Mouse (Mus musculus): Measurements from ENCODE around the gene Kank1. TPM values are rescaled to one million over a fixed set of nuclear protein-coding genes. Genes with fewer than 3 reads are reported as not detected.

The Kank1 gene
- total RNA-seq, 2 experiments from 2014 or later, result not detected

DNA sequence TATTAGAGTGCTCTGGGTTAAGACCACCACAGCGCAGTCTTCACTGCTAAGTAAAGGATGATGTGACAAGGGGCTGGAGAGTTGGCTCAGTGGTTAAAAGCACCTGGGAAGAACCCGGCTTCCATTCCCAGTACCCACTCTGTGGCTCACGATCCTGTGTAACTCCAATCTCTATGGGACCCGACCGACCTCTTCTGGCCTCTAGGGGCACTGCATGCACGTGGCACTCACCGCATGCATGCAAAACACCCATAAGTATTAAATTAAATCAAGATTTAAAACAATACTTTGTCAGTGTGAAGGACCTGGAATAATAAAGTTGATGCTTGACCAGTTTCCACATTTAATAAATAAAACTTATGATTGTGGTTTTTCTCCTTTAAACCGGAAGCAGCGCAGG, 69.5 kb downstream of the Kank1 start:
- ATAC-seq (replicated peaks; ENCODE audit: poor library complexity, severe bottlenecking), result peak; percentile 58; the same call in 1 of the 2 replicates

DNA sequence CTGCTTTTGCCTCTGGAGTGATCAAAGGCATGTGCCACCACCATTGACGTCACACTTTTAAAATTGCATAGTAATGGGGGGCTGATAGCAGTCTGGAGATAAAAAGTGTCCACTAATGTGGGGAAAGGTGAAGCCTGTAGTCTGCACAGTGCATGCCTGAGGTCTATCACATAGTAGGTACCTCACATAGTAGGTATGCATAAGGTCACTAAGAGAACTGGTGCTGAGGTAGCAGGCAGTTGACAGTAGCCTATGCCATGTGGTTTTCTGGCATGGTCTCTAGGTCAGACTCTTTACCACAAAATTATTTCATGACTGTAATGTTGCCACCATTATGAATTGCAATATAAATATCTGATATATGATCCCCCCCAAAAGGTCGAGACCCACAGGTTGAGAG, 71.4 kb downstream of the Kank1 start:
- no peak for ATAC-seq (replicated peaks; ENCODE audit: poor library complexity, severe bottlenecking)

DNA sequence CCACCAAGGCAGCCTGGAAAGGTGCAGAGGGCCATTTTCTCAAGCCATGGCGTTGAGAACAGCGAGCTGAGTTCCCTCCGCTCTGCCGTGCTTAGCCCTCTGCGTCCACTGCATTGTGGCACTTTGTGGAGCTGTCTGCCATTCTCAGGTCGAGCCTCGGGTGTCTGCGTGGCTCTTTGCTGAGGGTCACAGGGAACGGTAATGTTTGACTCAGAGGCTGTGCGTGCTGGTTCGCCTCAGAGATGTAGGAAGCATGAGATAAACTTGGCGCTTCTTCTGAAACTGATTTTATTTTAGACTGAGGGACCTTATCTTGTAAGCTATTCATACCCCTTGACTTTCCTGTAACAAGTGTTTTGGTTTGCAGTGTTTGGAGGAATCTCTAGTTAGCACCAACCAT, 72.0 kb downstream of the Kank1 start:
- ATAC-seq (replicated peaks; ENCODE audit: poor library complexity, severe bottlenecking), result no peak

DNA sequence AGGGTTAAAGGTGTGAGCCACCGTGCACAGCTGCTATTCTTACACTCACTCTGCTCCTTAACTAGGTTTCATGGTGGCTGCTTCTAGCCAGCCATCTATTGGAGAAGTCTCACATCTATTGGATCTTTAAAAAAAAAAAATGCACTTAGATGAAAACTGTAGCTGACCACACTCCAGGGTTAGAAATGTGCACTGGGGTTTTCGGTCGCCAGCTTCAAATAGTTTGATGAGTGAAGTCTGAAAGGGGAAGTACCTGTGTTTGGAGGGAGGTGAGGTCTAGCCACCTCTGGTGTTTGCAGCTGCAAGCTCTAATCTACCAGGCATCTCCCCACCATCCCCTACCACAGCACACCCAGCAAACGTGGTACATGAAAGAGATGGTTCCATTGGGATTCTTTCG, 74.2 kb downstream of the Kank1 start:
- no peak for ATAC-seq (replicated peaks; ENCODE audit: poor library complexity, severe bottlenecking)

DNA sequence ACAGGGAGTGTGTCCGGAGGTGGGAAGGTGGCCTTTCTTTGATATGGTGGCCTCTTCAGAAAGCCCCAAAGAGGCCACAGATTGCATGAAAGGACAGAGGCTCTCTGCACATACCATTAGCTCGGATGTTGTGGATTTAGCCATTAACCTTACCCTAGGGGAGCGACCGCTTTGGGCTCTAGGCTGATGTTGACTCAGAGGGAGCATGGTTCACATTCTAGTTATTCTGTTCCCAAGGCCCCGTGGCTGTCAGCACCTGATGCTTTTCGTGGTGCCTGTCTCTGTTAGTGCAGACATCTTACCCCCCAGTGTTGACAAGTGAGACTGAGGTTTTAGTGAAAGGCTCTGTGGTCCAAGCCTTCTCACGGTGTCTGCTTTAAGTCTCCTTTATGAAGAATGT, 74.9 kb downstream of the Kank1 start:
- no peak for ATAC-seq (replicated peaks; ENCODE audit: poor library complexity, severe bottlenecking)

DNA sequence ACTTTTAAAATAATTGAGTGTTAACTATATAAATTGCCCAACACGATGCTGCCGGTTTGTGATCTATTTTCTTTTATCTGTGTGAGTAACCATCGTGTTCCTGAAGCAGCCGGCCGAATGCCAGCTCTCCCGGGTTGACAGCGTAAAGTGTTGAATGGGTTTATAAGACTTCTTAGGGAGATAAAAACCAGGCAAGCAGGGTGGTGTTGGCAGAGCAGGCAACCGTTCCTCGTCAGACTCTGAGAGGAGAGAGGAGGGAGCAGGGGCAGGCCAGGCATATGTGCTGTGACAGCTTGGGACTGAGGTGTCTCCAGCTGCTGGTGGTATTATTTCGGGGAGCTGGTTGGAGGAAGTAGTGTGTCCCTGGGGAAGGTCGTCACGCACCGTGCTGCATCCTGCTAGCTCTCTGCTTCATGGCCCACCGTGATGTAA, 78.7 kb downstream of the Kank1 start:
- no peak for ATAC-seq (replicated peaks; ENCODE audit: poor library complexity, severe bottlenecking)

DNA sequence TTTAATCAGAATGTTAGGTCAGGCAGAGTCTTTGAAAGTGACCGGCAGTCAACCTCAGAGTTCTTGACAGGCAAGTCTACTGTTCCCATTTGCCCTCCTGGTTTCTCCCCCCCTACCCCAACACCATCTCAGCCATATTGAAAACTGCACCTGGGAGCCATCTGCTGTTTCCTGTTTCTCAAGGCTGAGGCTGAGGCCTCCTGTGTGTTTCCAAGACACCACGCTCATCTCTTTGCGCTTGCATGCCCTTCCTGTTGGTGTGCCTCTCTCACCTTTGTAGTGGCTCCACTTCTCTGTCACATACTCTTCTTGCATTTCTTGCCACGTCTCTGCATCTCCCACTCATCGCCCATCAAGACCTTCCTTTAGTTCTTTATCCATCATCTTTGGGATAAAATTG, 79.2 kb downstream of the Kank1 start:
- no peak for ATAC-seq (replicated peaks; ENCODE audit: poor library complexity, severe bottlenecking)

DNA sequence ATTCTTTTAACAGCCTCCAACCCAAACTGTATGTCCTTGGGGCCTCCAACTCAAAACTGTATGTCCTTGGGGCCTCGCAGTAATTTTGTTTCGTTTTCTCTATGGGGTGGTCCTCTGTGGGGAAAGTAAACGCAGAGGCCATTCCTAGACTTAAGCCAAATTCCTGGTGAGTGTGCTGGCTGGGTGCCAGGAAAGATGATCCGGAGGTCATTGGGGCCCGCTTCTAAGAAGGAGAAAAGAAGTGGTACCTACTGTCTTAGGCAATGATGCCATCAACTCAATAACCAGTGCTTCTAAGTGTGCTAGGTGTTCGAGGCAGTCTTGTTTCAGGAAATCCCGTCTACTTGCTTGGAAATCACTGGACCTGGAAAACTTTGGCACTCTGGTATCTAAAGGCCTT, 87.5 kb downstream of the Kank1 start:
- ATAC-seq (replicated peaks; ENCODE audit: poor library complexity, severe bottlenecking), result no peak

DNA sequence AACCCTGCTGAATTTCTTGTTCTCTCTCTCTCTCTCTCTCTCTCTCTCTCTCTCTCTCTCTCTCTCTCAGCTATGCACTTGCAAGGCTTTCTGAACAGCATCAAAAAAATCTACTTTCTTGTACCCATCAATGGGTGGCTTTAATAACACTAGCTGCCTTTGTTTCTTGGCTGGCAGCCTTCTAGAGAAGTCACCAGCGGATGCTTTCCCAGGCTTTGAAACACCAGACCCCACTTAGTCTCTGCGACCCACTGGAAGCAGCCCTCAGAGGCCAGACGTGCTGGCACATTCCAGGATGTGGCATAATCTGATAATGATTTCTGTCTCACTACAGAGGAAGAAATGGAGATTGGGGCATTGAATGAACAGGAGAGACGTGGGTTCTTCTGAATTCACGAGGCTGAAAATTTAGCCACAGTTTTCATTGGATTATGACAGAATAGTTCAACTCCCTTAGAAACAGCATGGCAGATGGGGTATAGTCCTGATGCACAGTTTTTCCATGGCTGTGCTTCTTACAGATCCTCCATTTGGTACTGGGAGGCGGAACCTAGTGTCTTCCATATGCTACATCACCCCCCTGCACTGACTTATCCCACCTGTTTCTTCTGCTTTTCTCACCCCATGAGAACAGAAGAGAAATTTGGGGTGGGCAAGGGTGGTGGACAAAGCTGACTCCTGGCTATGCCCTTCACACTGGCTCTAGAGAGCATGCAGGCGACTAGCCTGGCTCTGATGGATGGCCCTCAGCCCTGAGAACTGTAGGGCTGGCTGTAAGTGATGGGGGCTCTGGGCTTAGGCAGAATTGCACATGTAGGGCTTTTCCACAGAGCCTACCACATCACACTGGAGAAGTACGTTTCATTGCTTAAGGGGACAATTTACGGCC, 88.6 kb downstream of the Kank1 start:
- peak; percentile 76; the same call in 1 of the 2 replicates for ATAC-seq (replicated peaks; ENCODE audit: poor library complexity, severe bottlenecking)

DNA sequence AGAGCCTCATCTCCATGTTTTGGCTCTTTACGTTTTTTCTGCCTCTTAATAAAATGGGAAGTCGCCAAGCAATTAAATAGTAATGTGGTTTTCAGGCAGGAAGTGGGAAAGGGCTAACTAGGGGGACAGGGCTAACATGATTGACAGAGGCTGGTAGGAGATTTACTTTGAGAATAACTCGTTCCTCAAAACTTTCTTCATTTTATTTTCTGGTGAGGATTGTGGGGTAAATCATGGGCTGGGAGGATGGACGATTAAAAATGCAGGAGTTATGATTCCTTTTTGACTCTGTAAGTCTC, 89.2 kb downstream of the Kank1 start:
- peak; percentile 80 for ATAC-seq (replicated peaks; ENCODE audit: poor library complexity, severe bottlenecking)

DNA sequence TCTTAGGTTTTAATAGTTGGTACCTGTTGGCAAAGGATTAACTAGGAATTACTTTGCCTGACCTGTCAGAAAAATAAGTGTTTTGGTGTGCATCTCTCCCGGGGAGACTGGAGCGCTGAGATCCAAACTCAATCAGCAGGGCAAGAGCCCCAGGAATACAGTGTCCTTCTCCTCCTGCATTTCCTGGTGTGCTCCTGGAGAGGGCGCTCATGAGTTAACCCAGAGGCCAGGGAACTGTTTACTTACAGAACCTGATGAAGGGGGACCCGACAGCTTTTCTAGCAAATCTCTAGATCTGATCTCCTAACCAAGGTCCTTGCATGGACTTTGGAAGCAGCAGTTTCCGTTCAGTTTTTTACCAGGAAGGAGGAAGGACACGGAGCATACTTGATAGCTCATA, 90.9 kb downstream of the Kank1 start:
- no peak for ATAC-seq (replicated peaks; ENCODE audit: poor library complexity, severe bottlenecking)

DNA sequence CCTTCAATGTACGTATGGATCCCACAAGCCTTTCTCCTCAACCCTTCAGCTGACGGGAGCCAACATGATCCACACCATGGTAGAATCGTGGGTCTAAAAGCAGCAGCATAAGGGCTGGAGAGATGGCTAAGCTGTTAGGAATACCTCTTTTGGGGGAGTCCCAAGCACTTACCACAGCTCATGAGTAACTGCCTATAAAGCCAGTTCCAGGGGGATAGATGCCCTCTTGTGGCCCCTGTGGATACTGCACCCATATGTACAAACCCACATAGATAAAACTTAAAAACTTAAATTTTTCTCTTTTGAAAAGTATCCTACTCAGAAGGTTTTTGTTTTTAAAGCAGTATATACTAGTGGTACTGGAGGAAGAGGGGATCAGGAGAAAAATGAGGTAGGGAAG, 97.6 kb downstream of the Kank1 start:
- peak; percentile 82 for ATAC-seq (replicated peaks; ENCODE audit: poor library complexity, severe bottlenecking)

DNA sequence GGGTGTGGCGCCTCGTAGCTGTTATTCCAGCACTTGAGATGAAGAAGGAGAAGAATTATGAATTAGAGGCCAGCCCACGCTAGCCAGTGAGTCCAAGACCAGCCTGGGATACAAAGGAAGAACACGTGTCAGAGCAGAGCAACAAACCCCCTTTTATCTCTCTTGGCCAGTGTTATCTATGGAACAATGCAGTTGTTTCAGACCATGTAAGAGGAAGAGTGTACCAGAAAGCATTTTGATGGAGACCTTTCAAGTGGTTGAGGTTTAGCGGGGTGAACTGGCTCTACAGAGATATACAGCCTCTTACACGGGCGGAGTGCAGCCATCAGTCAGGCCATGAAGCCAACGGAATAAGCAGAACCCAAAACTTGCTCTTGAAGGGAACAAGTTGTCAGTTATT, 100.0 kb downstream of the Kank1 start:
- ATAC-seq (replicated peaks; ENCODE audit: poor library complexity, severe bottlenecking), result no peak

DNA sequence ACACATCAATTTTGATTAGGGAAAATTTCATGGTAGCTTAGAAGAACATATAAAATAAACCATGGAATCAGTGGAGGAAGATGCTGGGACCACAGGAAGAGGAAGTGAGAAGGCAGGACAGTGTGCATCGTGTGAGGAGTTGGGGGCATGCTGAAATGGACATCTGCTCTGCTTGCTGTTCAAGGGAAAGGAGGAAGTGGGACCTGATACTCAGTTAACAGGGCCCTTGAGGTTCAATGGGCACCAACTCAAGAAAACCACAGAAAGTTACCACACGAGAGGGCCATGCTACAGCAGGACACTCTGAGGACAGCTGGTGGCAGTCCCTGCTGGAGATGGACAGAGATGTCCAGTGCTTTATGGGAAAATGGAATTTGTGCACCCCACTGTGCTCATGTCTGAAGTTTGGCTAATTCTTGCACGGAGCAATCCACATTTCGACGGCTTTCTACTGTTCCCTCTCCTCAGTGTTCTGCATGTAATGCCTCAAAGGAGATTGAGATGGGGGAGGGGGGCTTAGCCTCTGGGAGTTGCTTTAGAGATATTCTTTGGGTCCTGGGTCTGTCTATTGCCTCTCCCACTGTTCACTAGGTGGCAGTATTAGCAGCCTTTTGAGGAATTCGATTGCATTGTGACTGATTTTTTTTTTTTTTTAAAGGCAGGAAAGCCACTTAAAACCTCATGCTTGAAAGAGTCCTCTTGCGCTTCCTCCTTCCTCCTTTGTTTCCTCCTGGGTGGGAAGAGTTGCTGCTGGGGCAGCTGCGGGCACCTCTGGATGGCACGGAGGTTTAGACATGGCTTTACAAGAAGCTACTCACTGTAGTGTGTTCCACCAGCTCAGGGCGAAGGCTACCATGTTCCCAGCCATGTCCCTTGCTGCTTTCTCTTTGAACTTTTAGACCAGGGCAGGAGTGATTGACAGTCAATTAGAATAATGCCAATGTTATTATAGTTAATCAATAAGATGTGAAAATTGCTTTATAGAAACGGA, 104.2 kb downstream of the Kank1 start:
- peak; percentile 93 for ATAC-seq (replicated peaks; ENCODE audit: poor library complexity, severe bottlenecking)

DNA sequence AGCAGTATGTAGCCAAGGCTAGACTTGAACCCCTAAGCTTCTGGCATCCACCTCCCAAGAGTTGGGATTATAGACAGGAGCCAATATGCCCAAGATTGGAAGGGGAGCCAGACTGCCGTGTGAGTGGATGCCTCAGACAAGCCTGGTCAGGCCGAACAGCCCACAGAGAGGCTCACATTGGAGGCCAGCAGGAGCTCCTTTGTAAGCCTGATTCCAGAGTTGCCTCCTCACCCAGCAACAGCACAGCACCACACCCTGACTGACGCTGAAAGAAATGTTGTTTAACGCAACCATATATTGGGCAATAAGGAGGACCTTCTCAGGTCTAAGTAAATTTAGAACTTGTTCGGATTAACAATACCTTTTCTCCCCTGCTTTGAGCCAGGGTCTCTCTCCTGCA, 105.3 kb downstream of the Kank1 start:
- peak; percentile 24; the same call in 1 of the 2 replicates for ATAC-seq (replicated peaks; ENCODE audit: poor library complexity, severe bottlenecking)

DNA sequence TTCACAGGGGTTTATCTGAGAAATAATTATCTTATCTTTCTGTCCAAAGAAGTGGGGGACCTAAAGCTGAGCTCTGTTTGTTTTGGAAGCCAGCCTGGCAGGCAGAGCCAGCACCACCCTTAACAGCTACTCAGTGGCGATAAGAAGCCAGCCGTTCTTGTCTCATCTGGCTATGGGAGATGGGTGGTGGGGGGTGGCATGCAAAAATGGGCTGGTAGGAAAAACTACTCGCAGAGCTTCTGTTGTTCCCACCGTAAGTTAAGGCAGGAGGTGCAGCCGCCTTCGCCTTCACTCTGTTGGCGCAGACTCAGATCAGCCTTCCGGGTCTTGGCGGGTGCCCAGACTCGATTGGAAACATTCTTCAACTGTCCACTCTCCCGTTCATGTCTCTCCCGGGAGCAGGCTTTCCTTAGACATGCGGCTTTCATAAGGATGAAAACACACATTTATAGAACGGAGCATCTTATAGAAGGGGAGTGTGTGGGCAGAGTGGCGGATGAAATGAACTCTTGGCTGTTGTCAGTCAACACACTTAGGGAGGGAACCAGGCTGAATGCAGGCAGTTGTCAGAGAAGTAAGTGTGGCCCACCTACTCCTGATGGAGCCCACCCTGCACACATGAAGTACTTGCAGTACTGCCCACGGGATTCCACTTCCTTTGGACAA, 107.0 kb downstream of the Kank1 start:
- ATAC-seq (replicated peaks; ENCODE audit: poor library complexity, severe bottlenecking), result no peak

DNA sequence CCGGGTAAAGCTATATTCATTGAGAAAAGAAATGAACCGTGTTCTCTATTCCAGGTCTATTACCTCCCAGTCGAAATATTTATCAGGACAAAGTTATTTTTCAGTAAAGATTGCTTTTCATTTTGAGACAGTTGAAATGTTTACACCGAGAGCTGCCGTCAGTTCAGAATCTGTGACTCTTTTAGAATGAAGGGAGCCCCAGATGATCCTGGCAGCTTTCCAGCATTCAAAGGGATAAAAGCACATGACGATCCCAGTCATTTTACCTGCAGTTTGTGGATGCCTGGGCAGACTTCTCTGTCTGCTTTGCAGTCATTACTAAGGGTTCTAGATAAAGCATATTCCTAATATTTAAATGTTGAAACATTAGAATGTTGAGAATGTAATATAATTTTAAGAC, 107.6 kb downstream of the Kank1 start:
- no peak for ATAC-seq (replicated peaks; ENCODE audit: poor library complexity, severe bottlenecking)

DNA sequence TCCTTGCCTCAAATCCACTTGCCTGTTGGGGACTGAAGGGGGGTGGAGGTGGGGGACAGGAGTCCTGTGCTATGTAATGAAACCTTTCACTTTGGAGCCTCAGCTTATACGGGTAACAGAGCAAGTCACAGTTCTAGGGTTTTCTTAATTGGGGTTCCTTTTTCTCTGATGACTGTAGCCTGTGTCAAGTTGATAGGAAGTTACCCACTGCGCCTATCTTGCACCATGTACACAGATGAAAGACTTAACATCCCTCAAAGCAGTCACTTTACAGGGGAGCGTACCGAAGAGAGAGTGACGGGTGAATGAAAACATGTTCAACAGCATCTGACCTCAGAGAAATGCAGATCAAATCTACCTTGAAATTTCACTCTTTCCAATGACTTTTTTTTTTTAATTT, 109.2 kb downstream of the Kank1 start:
- ATAC-seq (replicated peaks; ENCODE audit: poor library complexity, severe bottlenecking), result no peak

DNA sequence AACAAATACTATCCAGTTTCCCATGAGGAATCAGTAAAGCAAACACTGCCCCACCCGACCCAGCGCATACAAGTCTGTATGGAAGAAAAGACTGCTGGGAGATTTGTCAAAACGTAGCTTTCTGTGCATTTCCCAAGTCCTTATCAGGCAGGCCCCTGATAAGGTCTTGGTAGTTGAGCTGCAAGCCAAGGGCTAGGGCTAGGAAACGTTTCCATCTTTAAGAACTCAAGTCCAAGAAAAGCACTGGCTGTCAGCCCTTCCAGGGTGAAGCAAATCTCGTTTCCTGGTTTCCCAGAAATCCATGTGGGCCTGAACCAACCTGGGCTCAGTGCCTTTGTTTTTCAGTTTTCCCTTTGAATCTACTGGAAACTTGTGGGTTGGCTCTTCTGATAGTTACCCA, 110.7 kb downstream of the Kank1 start:
- no peak for ATAC-seq (replicated peaks; ENCODE audit: poor library complexity, severe bottlenecking)

DNA sequence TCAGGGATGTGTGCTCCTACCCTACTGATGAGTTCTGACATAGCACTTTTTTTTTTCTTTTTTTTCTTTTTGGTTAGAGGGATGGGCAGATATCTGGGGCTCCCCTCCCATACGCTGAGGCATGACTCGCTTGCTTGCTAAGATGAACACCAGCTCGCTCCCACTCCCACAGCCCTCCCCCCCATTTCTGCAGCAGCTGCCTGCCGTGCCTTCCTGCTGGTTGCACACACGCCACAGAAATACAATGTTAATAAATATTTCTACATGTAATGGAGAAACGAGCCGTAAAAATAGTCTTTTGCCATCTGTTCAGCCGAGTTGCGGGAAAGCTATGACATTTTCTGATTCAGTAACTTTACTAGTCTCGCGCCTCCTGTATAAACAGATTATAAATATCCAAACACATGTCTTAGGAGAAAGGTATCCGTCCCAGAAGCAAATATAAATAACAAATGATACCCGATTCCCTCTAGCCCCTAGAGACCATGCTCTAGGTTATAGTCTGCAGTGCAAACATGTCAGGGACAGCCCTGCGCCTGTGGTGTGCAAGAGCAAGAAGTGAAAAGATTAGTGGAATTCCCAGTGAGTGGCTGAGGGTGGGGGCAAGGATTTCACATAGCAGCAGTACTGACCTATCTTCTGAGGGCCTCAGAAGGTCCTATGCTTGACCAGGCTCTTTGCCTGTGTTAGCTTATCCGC, 114.6 kb downstream of the Kank1 start:
- ATAC-seq (replicated peaks; ENCODE audit: poor library complexity, severe bottlenecking), result no peak

All from granulocyte monocyte progenitor cell, adult 5-6 weeks (primary cell).